Comparison of ENCODE assay signal across 12 mouse cellular contexts in genomic region chr4:149600130-149600529, GRCm38 (mm10).
"Had no signal": no experiment of that assay in that cellular context is flagged by ENCODE, and none has a peak within 500 bp of the region (broad histone marks: within the 10 kb centered on the region; RNA-seq: fewer than 3 reads in every experiment).

No protein-coding gene starts in this region.

- H3K9me3 ChIP-seq: kidney, embryonic 15.5 days; limb, embryonic 13.5 days; midbrain, embryonic 12.5 days had no signal

- ATAC-seq: midbrain, embryonic 16.5 days had no signal

- H3K27me3 ChIP-seq: kidney, embryonic 15.5 days; limb, embryonic 13.5 days; midbrain, embryonic 12.5 days had no signal

- H3K36me3 ChIP-seq: kidney, embryonic 15.5 days; limb, embryonic 13.5 days; midbrain, embryonic 12.5 days had no signal

- DNase-seq: kidney, adult 2 months; kidney, postnatal 25 days; lung, adult 18-20 months; right cerebral cortex, postnatal 4 days; spleen, adult 18-20 months; thymus, adult 18-20 months; thymus, postnatal 14 days had no signal

- H3K4me3 ChIP-seq: kidney, embryonic 15.5 days; layer of hippocampus, adult 2 months; limb, embryonic 13.5 days; midbrain, embryonic 12.5 days had no signal
